Mouse (Mus musculus) erythroblast, embryonic 14.5 days (primary cell): ENCODE measurements around the gene Cdkn1b.

Source experiments
- GATA1 ChIP-seq: IDR thresholded peaks from 2 replicates; pipeline ENCODE4 v1.6.1; 2012; ENCODE audit warnings: low read length, inconsistent platforms, mixed read lengths
- TAL1 ChIP-seq: IDR thresholded peaks from 3 replicates; pipeline ENCODE4 v1.6.1; 2012; ENCODE audit warnings: low read length, inconsistent platforms, mixed read lengths

DNA sequence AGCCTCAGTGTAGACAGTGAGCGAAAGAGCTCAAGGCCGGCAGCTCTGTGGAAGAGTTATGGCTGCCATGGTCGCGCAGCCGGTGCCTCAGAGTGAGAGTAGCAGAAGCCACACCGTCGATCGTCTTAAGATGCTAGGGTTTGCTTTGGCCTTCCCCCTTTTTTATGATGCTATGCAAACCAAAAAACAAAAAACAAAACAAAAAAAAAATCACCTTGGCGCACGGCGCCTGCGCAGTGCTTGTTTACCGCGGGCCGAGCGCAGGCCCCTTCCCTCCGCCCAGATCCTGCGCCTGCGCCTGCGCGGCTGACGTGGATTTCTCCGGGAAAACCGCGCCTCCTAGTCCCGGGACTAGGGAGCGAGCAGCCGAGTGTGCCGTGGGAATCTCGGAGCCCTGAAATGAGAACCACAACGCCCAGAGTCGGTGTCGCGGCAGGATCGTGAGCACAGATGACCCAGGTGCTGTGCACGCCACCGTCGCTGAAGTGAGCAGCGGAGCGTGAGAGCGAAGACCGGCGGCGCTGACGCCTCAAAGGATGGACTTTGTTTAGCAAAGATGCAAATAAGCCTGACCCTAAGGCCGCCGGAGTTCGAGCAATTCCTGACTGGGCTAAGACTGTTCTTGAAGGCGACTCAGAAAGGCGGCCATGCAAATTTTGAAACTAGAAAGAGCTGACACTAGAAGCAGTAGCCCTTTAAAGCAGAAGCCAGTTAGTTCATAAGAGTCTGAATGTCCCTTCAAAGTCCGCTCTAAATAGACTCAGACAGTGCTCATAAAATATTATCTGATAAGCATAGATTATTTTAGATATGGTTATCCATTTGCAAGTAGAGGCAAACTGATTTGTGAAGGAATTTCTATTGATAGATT lies 21.9 kb upstream of the Cdkn1b start, which contains the start of gene Gpr19:
- TF ChIP-seq GATA1 (no peak), TAL1 (no peak)
